Mouse (Mus musculus) gastrocnemius, postnatal 10 days (tissue): Measurements from ENCODE around the gene Taf3. TPM values are rescaled to one million over a fixed set of nuclear protein-coding genes. Genes with fewer than 3 reads are reported as not detected.

Source experiments
- DNase-seq: peaks from one replicate; pipeline ENCODE4 v3.0.0; 2021; ENCODE audit warnings: mixed read lengths
- total RNA-seq, 2 experiments: library from RNA; stranded (reverse); gene quantifications; 2 replicates each; pipeline ENCODE4 v1.2.3; 2021

Taf3 gene
- total RNA-seq, 2 experiments from 2014 or later, result 7.4 to 7.6 TPM

DNA sequence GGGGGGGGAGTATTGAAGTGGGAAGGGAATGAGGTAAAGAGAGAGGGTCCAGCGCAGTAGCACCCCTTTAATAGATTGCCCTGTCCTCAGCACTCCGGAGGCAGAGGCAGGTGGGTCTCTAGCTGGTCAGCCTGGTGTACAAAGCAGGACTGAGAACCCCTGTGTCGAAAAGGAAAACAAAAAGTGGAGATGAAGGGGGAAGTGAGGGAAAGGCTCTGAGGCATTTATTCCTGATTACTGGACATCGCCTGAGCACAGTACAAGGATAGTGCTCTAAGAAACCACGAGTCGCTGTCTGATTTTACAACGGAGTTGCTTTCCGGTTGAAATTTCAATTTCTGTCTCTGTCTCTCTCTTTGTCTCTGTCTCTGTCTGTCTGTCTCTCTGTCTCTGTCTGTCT, 158.1 kb downstream of the Taf3 start:
- DNase-seq, result no peak

DNA sequence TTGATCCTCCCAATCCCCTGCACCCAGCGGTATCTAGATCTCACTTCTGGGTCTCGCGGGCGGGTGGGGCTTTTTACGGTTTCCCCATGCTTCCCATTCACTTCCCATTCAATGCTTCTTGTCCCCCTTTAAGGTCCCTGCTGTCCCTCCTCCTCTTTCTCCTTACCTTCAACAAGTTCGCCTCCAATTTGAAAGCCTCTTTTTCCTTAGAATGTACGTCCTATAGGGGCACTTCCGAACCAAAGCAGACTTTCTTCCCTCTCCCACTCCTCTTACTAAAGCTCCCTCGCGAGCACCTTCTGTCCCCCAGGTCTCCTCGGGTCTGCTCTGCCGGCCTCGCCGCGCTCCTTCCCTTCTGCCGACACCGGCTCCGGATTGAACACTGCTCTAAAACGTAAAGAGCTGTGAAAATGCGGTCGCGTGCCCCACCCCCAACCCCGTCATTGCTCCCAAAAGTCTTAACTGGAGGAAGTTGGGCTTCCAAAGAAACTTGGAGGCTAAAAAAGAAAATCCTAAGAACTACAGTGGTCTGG, 158.7 kb downstream of the Taf3 start, which contains the start of gene Gata3:
Gene Gata3, minus strand, starts transcription at position 384 of the 533 bp plus-strand sequence.
- no peak for DNase-seq

DNA sequence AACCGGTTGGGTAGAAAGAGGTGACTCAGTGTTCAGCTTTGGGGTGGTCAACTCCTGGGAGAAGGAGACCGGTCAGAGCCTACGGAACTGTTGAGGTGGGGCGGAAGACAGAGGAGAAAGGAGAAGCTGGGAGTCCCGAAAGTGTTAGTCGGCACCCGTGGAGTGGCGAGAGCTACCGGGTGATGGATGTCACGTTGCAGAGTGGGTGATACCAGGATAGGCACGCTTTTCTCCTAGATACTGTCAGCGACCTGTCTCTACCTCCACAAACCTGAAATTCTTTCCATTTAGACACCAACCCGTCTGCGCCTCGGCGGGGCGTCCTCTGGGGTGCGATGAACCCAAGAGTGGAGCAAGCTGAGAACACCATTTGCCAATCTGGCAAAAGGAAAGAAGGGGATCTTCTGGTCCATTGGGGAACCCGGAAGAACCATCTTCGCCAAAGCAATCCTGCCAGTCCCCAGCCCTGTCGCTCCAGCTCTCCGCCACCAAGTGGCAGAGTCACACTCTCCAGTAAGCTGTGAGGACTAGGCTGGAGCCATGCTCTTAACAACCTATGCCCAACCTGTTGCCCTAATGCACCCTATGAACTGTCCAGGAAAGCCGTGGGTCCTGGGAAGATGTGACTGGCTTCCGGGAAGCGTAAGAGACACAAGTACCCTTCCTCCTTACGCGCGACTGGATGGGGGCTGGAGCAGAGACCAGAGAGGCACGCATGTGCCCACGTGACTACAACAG, 159.3 kb downstream of the Taf3 start, which contains the start of gene 9230102O04Rik:
Gene 9230102O04Rik, minus strand, starts transcription at position 628 of the 738 bp plus-strand sequence.
- DNase-seq, result no peak

DNA sequence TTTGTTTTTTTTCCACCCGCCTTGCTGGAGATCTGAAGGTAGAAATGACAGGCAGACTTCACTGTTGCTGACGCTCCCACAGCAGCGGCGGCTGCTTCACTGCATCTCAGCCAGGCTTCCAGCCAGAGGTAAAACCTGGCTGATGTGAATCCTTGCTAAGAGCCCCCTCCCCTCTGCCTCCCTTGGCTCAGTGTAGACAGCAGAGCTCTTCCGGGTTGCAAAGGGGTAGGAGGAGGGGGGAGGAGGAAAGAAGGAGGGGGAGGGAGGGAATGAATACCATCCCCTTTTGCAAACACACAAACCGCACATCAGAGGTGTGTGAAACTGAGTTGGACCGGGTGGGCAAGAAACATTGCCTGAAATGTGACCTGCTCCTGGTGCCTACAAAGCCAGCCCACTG, 160.8 kb downstream of the Taf3 start:
- DNase-seq, result no peak

DNA sequence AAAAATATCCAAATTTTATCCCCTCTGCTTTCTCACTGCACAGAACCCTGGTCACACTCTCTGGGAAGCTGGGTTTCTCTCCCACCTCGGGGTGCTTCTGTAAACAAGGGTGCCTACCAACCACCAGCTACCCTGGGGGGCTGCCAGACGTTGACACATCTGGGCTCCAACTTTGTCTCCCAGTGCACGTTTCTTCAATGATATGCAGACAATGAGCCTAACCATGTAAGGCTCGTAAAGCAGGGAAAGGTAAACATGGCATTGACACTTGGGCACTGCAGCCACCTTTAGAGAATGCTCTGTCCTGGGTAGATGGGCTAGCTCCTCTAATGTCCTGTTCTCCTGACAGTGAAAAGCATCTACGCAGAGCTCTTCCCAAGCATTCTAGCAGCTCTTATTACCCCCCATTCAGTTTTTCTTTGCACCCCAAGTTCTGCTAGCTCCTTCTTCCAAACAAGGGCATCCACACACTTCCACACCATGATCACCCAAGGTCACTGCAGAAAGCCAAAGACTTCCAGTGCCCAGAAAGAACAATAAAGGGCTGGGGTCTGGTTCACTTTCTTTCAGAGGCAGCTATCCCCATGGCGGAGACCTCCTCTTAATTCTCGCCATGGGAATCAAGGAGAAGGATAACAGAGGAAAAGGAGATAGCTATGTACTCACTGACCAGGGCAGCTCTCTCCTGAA, 161.3 kb downstream of the Taf3 start:
- DNase-seq, result no peak

DNA sequence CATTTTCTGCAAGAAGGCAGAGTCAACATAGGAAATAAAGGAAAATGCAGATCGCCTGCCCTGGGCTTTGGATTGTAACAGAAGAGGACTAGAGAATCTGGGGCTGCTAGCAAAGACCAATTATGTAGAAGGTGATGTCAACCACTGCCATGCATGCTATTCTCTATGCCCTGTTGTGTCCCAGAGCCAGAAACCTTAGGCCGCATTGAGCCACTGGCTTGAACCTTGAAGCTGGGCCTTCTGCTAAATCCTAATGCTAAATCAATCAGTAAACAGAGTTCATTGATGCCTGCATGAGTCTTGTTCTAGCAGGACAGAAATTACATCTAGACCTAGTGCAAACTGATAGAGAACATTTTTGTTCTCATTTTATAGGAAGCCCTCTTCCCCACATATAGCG, 162.4 kb downstream of the Taf3 start:
- DNase-seq, result no peak

DNA sequence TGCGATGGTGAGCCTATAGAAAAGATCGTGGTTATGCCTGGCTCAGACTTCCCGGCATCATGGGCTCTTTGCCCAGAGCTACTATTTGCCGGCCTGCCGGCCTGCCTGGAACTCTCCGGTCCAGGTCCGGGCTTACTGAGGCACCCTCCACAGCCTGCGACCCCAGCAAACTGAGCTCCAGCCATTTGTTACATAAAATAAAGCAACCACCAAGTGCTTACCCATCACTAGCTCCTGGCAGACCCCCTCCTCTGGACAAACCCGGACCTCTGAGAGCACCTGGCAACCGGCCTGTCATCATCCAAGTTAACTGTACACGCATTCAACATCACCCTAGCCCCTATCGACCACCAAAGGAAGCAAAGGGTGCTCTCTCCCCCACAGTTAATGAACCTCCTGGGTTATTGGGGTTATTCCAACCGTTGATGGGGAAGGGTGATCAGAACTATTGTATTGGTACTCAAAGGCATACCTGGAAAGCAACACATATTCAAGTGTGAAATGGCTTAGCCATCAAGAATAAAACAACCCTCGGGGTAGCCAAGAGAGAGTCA, 163.1 kb downstream of the Taf3 start:
- no peak for DNase-seq

DNA sequence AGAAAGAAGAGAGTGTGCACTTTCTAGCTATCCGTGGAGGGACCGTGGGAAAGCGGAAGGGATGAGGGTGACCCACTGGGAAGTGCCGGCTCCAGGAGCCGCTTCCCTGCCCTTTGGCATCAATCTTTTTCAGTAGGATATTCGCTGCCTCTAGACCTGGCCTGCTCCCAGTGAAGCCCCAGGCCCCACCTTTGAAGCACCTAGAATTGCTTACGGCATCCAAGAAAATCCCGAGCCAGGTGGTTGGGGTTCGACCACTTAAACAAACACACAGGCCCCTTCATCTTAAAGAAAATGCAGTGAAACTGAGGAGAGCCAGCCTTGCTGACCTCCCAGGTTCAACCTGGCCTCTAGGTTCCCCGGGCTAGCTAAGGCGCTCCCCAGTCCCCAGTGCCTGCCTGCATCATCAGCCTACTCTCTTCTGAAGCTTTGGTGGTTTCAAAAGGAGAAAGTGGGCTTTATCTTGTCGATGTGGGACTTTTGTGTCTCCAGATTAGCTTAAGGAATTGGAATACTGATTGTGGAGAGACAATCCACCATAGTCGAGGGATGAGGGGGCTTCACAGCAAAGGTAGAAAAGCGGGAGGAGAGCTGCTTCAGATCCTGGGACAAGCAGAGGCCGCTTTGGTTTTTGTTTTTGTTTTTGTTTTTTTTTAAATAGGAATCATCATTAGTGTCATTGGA, 163.7 kb downstream of the Taf3 start:
- no peak for DNase-seq

DNA sequence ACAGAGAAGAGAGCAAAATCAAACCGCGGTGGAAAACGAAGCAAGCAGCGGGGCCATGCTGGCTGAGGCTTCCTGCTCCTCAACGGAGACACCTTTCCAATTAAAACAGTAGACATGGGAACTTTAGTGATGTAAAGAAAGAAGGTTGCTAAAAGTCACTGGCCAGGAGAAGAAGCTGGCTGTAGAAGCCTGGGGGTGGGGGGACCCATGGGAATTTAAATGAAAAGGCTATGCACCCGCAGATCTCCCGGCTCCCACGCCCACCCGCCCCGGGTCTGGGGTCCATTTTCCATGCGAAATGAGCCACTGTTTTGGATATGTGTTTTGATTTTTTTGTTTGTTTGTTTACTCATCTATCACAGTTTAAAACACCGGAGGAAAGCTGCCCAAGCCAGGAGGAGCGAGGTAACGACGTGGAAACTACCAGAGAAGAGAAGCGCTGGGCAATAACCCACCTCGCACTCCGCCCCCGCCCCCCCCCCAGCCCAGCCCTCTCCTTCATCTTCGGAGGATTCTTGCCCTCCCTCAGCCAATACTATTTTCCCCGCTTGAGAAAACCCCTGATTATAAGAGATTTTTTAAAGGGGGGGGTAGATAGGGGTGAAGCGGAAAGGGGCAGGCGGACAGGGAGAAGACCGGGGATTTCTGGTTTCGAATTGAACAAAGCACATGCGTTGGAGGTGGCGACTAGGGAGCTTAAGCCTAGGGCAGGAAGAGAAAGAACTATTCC, 164.4 kb downstream of the Taf3 start:
- DNase-seq, result no peak

DNA sequence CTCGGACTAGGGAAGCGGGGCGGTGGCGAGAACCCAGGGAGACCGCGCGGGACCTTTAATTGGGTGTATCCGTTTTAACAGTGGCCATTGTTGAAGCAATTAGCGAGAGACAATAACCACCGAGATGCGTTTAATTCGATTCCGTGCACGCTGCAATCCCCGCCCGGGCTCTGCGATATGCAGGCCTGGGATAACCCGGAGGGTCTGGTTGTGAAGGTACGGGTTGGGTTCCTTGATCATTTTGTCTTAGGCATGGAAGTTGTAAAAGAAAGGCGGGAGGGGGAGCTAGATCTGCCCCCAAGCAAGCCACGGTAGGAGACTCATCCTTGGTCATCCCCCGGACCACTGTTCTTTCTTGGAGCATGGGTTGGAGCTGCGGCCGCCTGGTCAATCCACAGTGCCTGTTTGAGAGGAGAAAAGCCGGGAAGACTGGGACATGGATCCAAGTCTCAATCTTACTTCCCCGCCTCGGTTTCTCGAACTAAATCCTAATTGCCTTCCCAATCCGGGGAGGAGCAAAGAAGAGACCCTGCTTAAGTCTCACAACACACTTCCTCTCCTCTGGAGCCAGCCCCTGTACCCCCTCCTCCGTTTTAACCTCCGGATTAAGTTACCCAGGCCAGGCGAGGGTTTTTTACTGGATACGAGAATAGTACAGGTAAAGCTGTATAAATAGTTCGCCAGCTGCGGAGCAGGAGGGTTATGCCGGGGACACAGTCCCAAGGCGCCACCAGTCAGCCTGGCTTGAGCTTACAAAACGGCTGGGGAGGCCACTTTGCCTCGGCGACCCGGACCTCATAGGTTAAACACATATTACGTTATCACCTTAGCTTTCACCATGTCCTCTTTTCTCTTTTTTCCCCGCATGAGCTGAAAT, 165.2 kb downstream of the Taf3 start:
- no peak for DNase-seq

DNA sequence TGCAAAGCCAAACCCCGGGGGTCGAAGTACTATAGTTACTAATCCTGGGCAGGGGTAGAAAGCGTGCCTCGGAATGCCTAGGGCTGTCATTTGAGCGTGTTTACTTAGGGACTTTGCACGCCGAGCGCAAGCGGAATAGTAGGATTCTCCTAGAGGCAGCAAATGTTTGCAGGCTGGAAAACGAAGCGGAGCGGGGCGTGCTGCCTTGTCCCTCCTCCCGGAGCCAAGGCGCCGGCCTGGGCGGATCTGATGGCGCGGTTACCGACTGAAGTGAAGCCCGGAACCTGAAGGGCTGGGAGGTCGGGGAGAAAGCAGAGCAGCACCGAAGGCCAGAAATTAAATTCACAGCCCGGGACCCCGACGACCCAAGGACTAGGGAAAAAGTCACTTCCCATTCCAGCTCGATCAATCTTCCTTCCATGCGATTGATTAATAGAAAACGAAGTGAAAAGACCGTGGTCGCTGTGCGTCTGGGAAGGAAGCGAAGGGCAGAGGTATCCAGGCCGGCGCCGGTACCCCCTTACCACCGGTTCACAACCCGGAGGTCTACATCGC, 165.9 kb downstream of the Taf3 start:
- peak; percentile 37 for DNase-seq

DNA sequence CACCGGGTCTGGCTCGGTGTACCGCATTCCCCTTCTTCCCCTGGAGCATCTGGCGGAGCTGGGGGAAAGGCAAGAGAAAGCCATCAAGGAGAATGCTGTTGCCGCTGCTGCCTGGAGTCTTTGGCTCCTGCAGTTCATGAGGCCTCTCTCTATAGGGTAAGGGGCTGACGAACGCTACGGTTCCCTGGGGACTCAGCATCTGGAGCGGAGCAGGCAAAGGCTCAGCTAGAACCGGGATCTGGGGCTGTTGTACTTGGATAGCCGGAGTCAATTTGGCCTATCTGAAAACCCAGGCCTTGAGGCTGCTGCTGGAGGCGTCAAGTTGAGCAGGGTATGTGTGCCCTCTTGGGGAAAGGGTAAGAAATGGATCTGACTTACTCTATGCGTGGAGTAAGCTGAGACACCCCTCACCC, 166.8 kb downstream of the Taf3 start:
- DNase-seq, result no peak

DNA sequence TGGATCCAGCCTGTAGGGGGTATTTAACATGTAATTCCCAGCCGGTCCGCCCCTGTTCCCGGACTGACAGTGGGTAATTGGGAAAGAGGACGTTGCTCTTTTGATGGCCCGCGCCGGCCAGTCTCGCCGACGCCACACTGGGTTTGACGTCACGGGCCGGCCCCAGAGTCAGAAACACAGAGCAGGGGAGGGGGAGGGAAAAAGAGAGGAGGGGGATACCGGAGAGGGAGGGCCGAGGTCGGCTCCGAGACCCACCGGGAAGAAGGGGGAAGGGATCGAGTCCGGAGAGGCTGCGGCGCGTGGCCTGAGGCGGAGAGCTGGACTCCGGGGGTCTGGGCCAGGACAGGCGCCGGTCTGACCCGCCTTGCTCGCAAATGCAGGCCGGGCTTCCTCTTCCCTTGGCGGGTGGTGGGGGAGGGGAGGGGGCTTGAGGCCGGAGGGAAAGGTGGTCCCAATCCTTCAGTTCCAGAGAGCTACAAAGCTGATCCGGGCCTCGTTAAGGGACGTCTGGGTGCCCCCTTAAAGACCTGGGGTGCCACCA, 167.3 kb downstream of the Taf3 start, which contains the start of gene 4930412O13Rik:
Gene 4930412O13Rik, plus strand, starts transcription at position 202 of the 541 bp plus-strand sequence.
- peak; percentile 22 for DNase-seq

DNA sequence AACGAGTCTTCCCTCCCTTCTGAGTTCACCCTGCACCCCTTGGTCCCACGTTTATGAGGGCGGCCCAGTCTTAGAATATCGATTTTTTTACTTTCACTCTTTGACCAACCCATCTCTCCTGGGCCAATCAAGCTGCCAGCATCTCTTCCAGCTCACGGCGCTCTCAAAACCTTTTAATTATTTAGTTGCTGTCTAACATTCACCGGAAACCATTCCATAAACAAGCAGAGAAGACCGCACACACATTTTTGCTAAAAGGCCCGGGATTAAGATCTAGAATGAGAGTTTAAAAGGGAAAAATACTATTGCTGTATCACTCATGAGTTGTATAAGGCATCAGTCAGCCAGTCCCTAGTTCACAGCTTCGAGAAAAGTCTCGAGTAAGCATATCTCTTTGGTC, 168.1 kb downstream of the Taf3 start:
- no peak for DNase-seq

DNA sequence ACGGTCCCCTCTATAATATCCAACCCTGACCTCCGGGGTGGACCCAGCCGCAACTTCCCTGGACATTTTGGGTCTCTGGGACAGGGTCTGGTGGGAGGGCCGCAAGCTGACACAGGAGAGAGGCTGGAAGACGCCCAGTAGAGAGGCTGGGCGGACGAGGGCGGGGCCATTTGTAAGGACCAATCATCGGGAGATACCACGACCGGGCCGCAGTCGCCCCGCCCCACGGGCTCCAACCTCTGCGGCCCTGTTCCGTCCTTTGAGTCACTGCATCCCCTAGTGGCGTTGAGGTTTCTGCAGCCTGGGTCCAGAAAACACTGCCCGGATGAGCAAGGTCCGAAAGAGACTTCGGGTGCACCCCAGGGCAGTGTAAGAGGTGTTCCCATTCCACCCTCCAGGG, 168.9 kb downstream of the Taf3 start:
- peak; percentile 87 for DNase-seq

DNA sequence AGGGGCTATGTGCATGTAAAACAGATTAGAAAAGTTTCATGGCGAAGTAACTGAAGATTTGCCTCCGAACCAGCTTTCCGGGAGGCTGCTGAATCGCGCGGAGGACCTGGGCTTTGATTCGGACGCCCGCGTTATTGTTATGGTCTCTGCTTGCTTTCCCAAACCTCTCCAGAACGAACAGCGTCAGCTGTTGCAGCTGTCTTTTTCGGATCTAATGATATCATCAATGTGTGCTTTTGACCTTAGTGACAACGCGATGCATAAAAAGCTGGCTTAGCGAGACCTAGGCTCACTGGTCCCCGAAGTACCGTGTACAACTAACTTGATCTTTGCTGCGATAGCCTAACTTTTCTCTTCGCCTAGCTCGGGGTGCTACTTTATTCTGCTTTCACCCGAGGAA, 169.3 kb downstream of the Taf3 start:
- DNase-seq, result no peak

DNA sequence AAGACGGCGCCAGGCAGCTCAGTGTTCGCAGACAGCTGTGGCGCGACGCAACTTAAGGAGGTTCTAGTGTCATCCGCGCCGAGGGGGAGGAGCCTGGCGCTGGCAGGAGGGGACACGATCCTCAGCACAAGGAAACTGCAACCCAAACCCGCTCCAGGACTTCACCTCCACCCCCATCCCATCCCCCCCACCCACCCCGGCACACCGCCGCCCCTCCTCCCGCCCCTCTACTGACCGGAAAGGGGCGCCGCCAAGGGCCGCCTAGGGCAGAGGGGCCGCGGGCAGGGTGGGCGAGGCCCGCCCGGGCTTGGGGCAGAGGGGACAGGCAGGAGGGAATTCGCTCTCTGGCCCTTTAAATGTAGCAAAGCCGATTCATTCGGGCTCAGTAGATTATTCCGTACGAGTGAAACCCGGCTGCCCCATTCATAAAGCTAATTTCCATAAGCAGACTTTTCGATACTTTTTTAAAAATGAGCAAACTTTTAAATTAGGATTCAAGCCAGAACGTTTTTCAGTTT, 169.8 kb downstream of the Taf3 start:
- DNase-seq, result no peak

DNA sequence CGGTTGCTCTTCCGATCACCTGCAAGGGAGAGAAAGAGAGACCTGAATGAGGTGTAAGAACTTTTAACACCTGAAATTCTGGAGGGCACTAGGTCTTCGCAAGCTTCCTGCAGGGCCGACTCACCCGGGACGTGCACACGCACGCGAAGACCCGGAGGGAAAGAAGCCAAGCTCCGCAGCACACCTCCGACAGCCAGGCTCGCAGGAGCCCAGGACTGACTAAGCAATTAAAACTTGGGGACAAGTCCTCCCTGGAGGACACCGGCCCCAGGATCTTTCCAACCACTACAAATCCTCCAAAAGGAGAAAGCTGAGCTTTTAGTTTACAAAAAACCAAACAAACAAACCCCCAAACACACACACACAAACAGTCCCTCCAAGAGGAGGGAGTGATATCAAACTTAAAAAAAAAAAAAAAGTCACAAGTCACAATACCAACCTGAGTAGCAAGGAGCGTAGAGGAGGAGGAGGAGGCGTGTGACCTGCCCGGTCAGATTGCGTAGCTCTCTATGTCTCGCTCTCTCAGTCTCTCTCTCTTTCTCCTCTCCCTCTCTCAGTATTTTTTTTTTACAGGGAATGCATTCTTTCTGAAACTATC, 170.3 kb downstream of the Taf3 start:
- DNase-seq, result no peak

DNA sequence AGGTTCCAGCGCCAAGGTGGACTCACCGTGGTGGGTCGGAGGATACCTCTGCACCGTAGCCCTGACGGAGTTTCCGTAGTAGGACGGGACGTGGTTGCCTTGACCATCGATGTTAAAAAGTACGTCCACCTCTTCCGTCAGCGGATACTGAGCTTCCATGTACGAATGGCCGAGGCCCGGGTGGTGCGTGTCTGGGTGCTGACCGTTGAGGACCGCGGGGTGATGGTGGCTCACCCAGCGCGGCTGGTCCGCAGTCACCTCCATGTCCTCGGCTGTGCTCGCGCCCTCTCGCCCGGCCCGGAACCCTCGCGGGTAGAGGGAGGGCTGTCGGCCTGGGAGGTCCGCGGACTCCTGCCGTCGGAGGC, 171.1 kb downstream of the Taf3 start:
- peak; percentile 17 for DNase-seq
